ENCODE assay signal across 20 mouse cellular contexts in genomic region chr1:135023583-135023982, GRCm38 (mm10).
DNase-seq lines count a peak whose midpoint lies in the region; ATAC-seq and TF ChIP-seq lines count a peak whose summit lies in the region.
"Had no signal": no experiment of that assay in that cellular context is flagged by ENCODE, and none has a peak within 500 bp of the region (broad histone marks: within the 10 kb centered on the region; RNA-seq: fewer than 3 reads in every experiment).

No protein-coding gene starts in this region.

- in situ Hi-C loops in ES-E14 (cut with MboI; ENCODE audit: low sequenced_read_pairs in 2 of 2, unreplicated experiment in 2 of 2), result no loop called here

- TF ChIP-seq EP300 in heart, adult 2 months (IDR thresholded peaks at IDR 0.05; ENCODE audit: insufficient read depth, low read depth, low read length), result no peak
- TF ChIP-seq EP300 in liver, postnatal 0 days (IDR thresholded peaks at IDR 0.05; ENCODE audit: low read depth), result no peak

- intact Hi-C loops in heart, adult 2 months (cut with DNase I), result no loop called here

- no peak overlapping the region for H3K4me3 ChIP-seq in heart, adult 2 months
- no peak overlapping the region for H3K4me3 ChIP-seq in heart, embryonic 11.5 days (ENCODE audit: low read depth, low read length)
- H3K4me3 ChIP-seq in liver, postnatal 0 days (ENCODE audit: low read depth, low read length), result no peak overlapping the region
- no peak overlapping the region for H3K4me3 ChIP-seq in ES-E14 (ENCODE audit: insufficient read depth in 1 of 2, low read depth in 1 of 2, low read length in 2 of 2, poor library complexity in 1 of 2, severe bottlenecking in 1 of 2)
- H3K4me3 ChIP-seq in forebrain, embryonic 16.5 days (replicated peaks; ENCODE audit: low read length), result no peak overlapping the region
- H3K4me3 ChIP-seq: forebrain, embryonic 12.5 days; hindbrain, embryonic 13.5 days; left cerebral cortex, adult 2 months; lung, embryonic 15.5 days; megakaryocyte, embryonic 14.5 days; neural tube, embryonic 13.5 days had no signal

- no peak overlapping the region for H3K27ac ChIP-seq in heart, adult 2 months
- no peak overlapping the region for H3K27ac ChIP-seq in heart, embryonic 11.5 days (ENCODE audit: low read depth, low read length)
- no peak overlapping the region for H3K27ac ChIP-seq in liver, postnatal 0 days (ENCODE audit: low read depth)
- H3K27ac ChIP-seq in ES-E14 (ENCODE audit: insufficient read depth, low read depth, low read length, poor library complexity, severe bottlenecking), result no peak overlapping the region
- no peak overlapping the region for H3K27ac ChIP-seq in forebrain, embryonic 16.5 days (ENCODE audit: low read length)
- H3K27ac ChIP-seq: forebrain, embryonic 12.5 days; hindbrain, embryonic 13.5 days; left cerebral cortex, adult 2 months; lung, embryonic 15.5 days; neural tube, embryonic 13.5 days had no signal

- no peaks in the 10 kb centered on the region for H3K36me3 ChIP-seq in heart, adult 2 months (ENCODE audit: control insufficient read depth, insufficient read depth, low read length)
- H3K36me3 ChIP-seq in heart, embryonic 11.5 days (ENCODE audit: control insufficient read depth, insufficient read depth, low read length), result no peaks in the 10 kb centered on the region
- H3K36me3 ChIP-seq in liver, postnatal 0 days (replicated peaks; ENCODE audit: insufficient read depth, low read length), result no peaks in the 10 kb centered on the region
- H3K36me3 ChIP-seq in ES-E14 (ENCODE audit: control insufficient read depth, insufficient read depth, low read length, poor library complexity, severe bottlenecking), result no peaks in the 10 kb centered on the region
- no peaks in the 10 kb centered on the region for H3K36me3 ChIP-seq in splenic B cell, adult 2 months (ENCODE audit: control insufficient read depth, insufficient read depth, low read length, poor library complexity, severe bottlenecking)
- no peaks in the 10 kb centered on the region for H3K36me3 ChIP-seq in forebrain, embryonic 16.5 days (ENCODE audit: control insufficient read depth, insufficient read depth)
- H3K36me3 ChIP-seq: forebrain, embryonic 12.5 days; hindbrain, embryonic 13.5 days; lung, embryonic 15.5 days; neural tube, embryonic 13.5 days had no signal

- H3K79me2 ChIP-seq in heart, adult 2 months (replicated peaks; ENCODE audit: control insufficient read depth, insufficient read depth, low read length), result no peaks in the 10 kb centered on the region

- H3K9ac ChIP-seq in heart, adult 2 months (ENCODE audit: low read depth, low read length), result no peak overlapping the region
- no peak overlapping the region for H3K9ac ChIP-seq in heart, embryonic 11.5 days (ENCODE audit: low read depth, low read length)
- no peak overlapping the region for H3K9ac ChIP-seq in liver, postnatal 0 days (replicated peaks)
- no peak overlapping the region for H3K9ac ChIP-seq in ES-E14 (ENCODE audit: insufficient read depth, low read depth, low read length, poor library complexity, severe bottlenecking)
- H3K9ac ChIP-seq in forebrain, embryonic 16.5 days (replicated peaks; ENCODE audit: low read depth, low read length), result no peak overlapping the region
- H3K9ac ChIP-seq: forebrain, embryonic 12.5 days; hindbrain, embryonic 13.5 days; lung, embryonic 15.5 days; neural tube, embryonic 13.5 days had no signal

- H3K27me3 ChIP-seq in heart, adult 2 months (ENCODE audit: control insufficient read depth, insufficient read depth, low read length), result no peaks in the 10 kb centered on the region
- H3K27me3 ChIP-seq in heart, embryonic 11.5 days (ENCODE audit: control insufficient read depth, insufficient read depth, low read length), result peaks cover 6% of the 10 kb centered on the region; the same call in 1 of the 2 replicates
- H3K27me3 ChIP-seq in liver, postnatal 0 days (ENCODE audit: insufficient read depth, low read length), result no peaks in the 10 kb centered on the region
- no peaks in the 10 kb centered on the region for H3K27me3 ChIP-seq in splenic B cell, adult 2 months (ENCODE audit: control insufficient read depth, insufficient read depth, low read length, poor library complexity, severe bottlenecking)
- H3K27me3 ChIP-seq in forebrain, embryonic 16.5 days (replicated peaks; ENCODE audit: control insufficient read depth, insufficient read depth, low read length), result no peaks in the 10 kb centered on the region
- H3K27me3 ChIP-seq: lung, embryonic 15.5 days; neural tube, embryonic 13.5 days; Patski had no signal

- DNase-seq in heart, adult 2 months, result no peak
- no peak for DNase-seq in liver, postnatal 0 days
- no peak for DNase-seq in liver
- peak; percentile 25 for DNase-seq in ES-E14 (ENCODE audit: low read depth, low spot score)
- peak; percentile 23 for DNase-seq in splenic B cell, adult 2 months (ENCODE audit: low read depth, low spot score)
- DNase-seq in embryo, embryonic 10 days (ENCODE audit: low spot score), result no peak
- DNase-seq: cerebellum, adult 18-20 months; heart, adult 11 months; kidney, adult 9 months; right cerebral cortex, postnatal 4 days; thymus, postnatal 14 days had no signal

- no peak for ATAC-seq in heart, embryonic 11.5 days (replicated peaks; ENCODE audit: insufficient number of reproducible peaks, low FRiP score, low TSS enrichment)
- no peak for ATAC-seq in liver, postnatal 0 days
- no peak for ATAC-seq in forebrain, embryonic 16.5 days
- ATAC-seq: Patski had no signal

- TF ChIP-seq POLR2A in heart, adult 2 months (IDR thresholded peaks at IDR 0.05; ENCODE audit: insufficient read depth, low read depth, low read length), result no peak

- peak; percentile 16; the same call in 1 of the 2 replicates for TF ChIP-seq CTCF in heart, adult 2 months (IDR thresholded peaks at IDR 0.05)
- TF ChIP-seq CTCF in liver, postnatal 0 days (IDR thresholded peaks at IDR 0.05; ENCODE audit: low read depth), result peak; percentile 39; the same call in 1 of the 2 replicates

- 77% methylated on average over 1 of the region's 1 CpGs for WGBS in heart, adult 2 months
- WGBS in heart, embryonic 11.5 days (ENCODE audit: insufficient replicate concordance), result 62% methylated on average over 1 of the region's 1 CpGs
- WGBS in liver, postnatal 0 days (ENCODE audit: insufficient replicate concordance), result 68% methylated on average over 1 of the region's 1 CpGs
- WGBS in forebrain, embryonic 16.5 days, result 74% methylated on average over 1 of the region's 1 CpGs

- peaks cover 4% of the 10 kb centered on the region for H3K4me1 ChIP-seq in heart, adult 2 months (ENCODE audit: control insufficient read depth, insufficient read depth, low read length)
- H3K4me1 ChIP-seq in heart, embryonic 11.5 days (ENCODE audit: control insufficient read depth, insufficient read depth, low read length), result peaks cover 29% of the 10 kb centered on the region
- peaks cover 4% of the 10 kb centered on the region; the same call in 1 of the 2 replicates for H3K4me1 ChIP-seq in liver, postnatal 0 days (ENCODE audit: insufficient read depth)
- no peaks in the 10 kb centered on the region for H3K4me1 ChIP-seq in ES-E14 (ENCODE audit: control insufficient read depth in 2 of 2, insufficient read depth in 2 of 2, low read length in 2 of 2, poor library complexity in 1 of 2)
- H3K4me1 ChIP-seq in forebrain, embryonic 16.5 days (replicated peaks; ENCODE audit: control insufficient read depth, insufficient read depth, low read length), result peaks cover 25% of the 10 kb centered on the region

- peaks cover 3% of the 10 kb centered on the region for H3K9me3 ChIP-seq in heart, embryonic 11.5 days (replicated peaks; ENCODE audit: control insufficient read depth, low read length)
- 0 out of 2 replicates have a peak, but pooled peaks cover 6% of the 10 kb centered on the region for H3K9me3 ChIP-seq in liver, postnatal 0 days (ENCODE audit: low read length)
- no peaks in the 10 kb centered on the region for H3K9me3 ChIP-seq in ES-E14 (ENCODE audit: control insufficient read depth, insufficient read depth, low read depth, low read length)
- H3K9me3 ChIP-seq in forebrain, embryonic 16.5 days (ENCODE audit: control insufficient read depth, low read length), result no peaks in the 10 kb centered on the region
- H3K9me3 ChIP-seq: forebrain, embryonic 12.5 days had no signal

- no peak overlapping the region for H3K4me2 ChIP-seq in heart, embryonic 11.5 days
- H3K4me2 ChIP-seq in liver, postnatal 0 days (ENCODE audit: low read depth, low read length), result no peak overlapping the region
- H3K4me2 ChIP-seq in forebrain, embryonic 16.5 days (ENCODE audit: low read length), result no peak overlapping the region
- H3K4me2 ChIP-seq: forebrain, embryonic 12.5 days; hindbrain, embryonic 13.5 days; lung, embryonic 15.5 days; neural tube, embryonic 13.5 days had no signal

TF ChIP-seq in ES-E14, 5 proteins besides CTCF, POLR2A, EP300 and RAD21:
- 0 out of 2 replicates have a peak, but pooled peaks have one; percentile 32 for TF ChIP-seq ZC3H11A (IDR thresholded peaks at IDR 0.05; ENCODE audit: borderline replicate concordance, low read depth, low read length)
- no peak for TF ChIP-seq MAFK (IDR thresholded peaks at IDR 0.05; ENCODE audit: insufficient read depth, low read depth, low read length)
- no peak for TF ChIP-seq HCFC1 (IDR thresholded peaks at IDR 0.05; ENCODE audit: borderline replicate concordance, insufficient read depth, low read length)
- no peak for TF ChIP-seq ZNF384 (IDR thresholded peaks at IDR 0.05; ENCODE audit: low read depth, low read length)

Comparison
In these comparisons a context has a peak if more than half of its experiments do, and no peak if none do; other contexts are left out.
1. DNase-seq: peak in ES-E14 (single experiment) and splenic B cell, adult 2 months (single experiment); none in heart, adult 2 months (0 of 2), liver, postnatal 0 days (single experiment), liver (single experiment) and embryo, embryonic 10 days (single experiment).